Mouse (Mus musculus) heart, adult 2 months (tissue): ENCODE results near the gene Noct. TPM values are rescaled to one million over a fixed set of nuclear protein-coding genes. Genes with fewer than 3 reads are reported as not detected.

Source experiments
- DNase-seq, 2 experiments: peaks; one replicate each; pipeline ENCODE4 v3.0.0; 2021
- H3K27ac ChIP-seq: fragments of 200-600 bp; 2 replicates; pipeline ENCODE4 v1.8.1; 2022
- H3K27me3 ChIP-seq: fragments of 200-500 bp; 2 replicates; pipeline ENCODE4 v1.6.1; 2012; ENCODE audit warnings: mild to moderate bottlenecking, low read length, inconsistent platforms, mixed read lengths; ENCODE audit not compliant: control insufficient read depth, insufficient read depth
- H3K36me3 ChIP-seq: fragments of 200-500 bp; 2 replicates; pipeline ENCODE4 v1.6.1; 2012; ENCODE audit warnings: low read length, inconsistent platforms; ENCODE audit not compliant: control insufficient read depth, insufficient read depth
- H3K4me1 ChIP-seq: fragments of 200-500 bp; 2 replicates; pipeline ENCODE4 v1.6.1; 2011; ENCODE audit warnings: low read length; ENCODE audit not compliant: control insufficient read depth, insufficient read depth
- H3K4me3 ChIP-seq: fragments of 200-600 bp; 2 replicates; pipeline ENCODE4 v1.8.1; 2022
- H3K79me2 ChIP-seq: fragments of 200-500 bp; replicated peaks from 2 replicates; pipeline ENCODE4 v1.6.1; 2012; ENCODE audit warnings: mild to moderate bottlenecking, inconsistent platforms, low read length, moderate library complexity, mixed read lengths; ENCODE audit not compliant: control insufficient read depth, insufficient read depth
- H3K9ac ChIP-seq: fragments of 200-500 bp; 2 replicates; pipeline ENCODE4 v1.6.1; 2012; ENCODE audit warnings: low read depth, mild to moderate bottlenecking, control low read depth, inconsistent platforms, low read length, mixed read lengths
- CTCF ChIP-seq: fragments of 200-600 bp; IDR thresholded peaks from 2 replicates; pipeline ENCODE4 v1.8.1; 2022; ENCODE audit warnings: antibody characterized with exemption, mild to moderate bottlenecking, moderate library complexity
- EP300 ChIP-seq: fragments of 200-500 bp; IDR thresholded peaks from 2 replicates; pipeline ENCODE4 v1.6.1; 2011; ENCODE audit warnings: low read depth, low read length, control low read depth; ENCODE audit not compliant: insufficient read depth
- POLR2A ChIP-seq: fragments of 200-500 bp; IDR thresholded peaks from 2 replicates; pipeline ENCODE4 v1.6.1; 2011; ENCODE audit warnings: mild to moderate bottlenecking, low read depth, low read length, control low read depth; ENCODE audit not compliant: insufficient read depth
- WGBS: fragments of 180-500 bp; shearing (Covaris S2); methylation state at CpG from one replicate; pipeline ENCODE4 v1.1.7; 2018; 5-methylcytosine and 5-hydroxymethylcytosine counted together
- intact Hi-C: fragments of 180-260 bp; cut with DNase I; formaldehyde crosslinking; loops from one replicate; pipeline ENCODE4 v1.15.1; 2025
- polyA plus RNA-seq: library from polyadenylated mRNA; depleted of rRNA; stranded (reverse); fragments of >200 nt; gene quantifications from 2 replicates; pipeline ENCODE4 v1.2.3, GENCODE M21; 2012
- total RNA-seq, 2 experiments: library from RNA; stranded (reverse); gene quantifications; 2 replicates each; pipeline ENCODE4 v1.2.3; 2021

Gene Noct
- total and polyA plus RNA-seq, 3 experiments = 23.2 to 45.1 (median 39.4) TPM

GRCm38 (mm10) chr3:51197112-51197731, 27.0 kb upstream of the Noct start:
- TF ChIP-seq POLR2A (no peak), CTCF (peak; percentile 62), EP300 (peak; percentile 66; the same call in 1 of the 2 replicates)
- H3K9ac ChIP-seq = no peak overlapping the region
- H3K27ac ChIP-seq = peak overlapping the region; percentile 62
- no peaks in the 10 kb centered on the region for H3K27me3 ChIP-seq
- 28% methylated on average over 9 of the region's 9 CpGs for WGBS
- H3K4me3 ChIP-seq = no peak overlapping the region
- H3K36me3 ChIP-seq = peaks cover 4% of the 10 kb centered on the region
- no peaks in the 10 kb centered on the region for H3K79me2 ChIP-seq
- intact Hi-C loops = loop anchor here (1.0 kb wide), 1 partner anchor 26 kb away; no protein-coding TSS in a partner anchor
- DNase-seq = peak; percentile 58 to 70
- peaks cover 23% of the 10 kb centered on the region for H3K4me1 ChIP-seq

GRCm38 (mm10) chr3:51198291-51198690, 26.0 kb upstream of the Noct start:
- DNase-seq = no peak
- intact Hi-C loops = no loop called here

DNA sequence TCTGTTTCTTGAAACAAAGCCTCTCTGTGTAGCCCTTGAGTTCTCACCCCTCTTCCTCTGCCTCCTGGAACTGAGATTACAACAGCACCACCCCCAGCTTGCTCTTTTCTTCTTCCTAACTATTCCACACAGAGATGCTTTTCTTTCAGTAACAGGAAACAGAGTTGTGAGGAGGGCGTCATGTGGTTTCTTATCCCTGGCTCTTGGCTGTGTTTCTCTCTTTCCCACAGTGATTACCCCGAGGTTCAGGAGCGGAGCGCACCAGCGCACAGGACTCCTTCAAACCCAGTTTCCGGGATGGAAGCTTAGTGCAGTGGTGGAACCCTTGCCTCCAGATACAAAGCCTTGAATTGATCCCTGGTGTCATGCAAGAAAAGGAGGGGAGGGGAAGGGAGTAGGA, 25.1 kb upstream of the Noct start:
- peaks cover 23% of the 10 kb centered on the region for H3K4me1 ChIP-seq
- H3K27me3 ChIP-seq = no peaks in the 10 kb centered on the region
- 27% methylated on average over 6 of the region's 6 CpGs for WGBS
- DNase-seq = no peak
- H3K79me2 ChIP-seq = no peaks in the 10 kb centered on the region
- intact Hi-C loops = no loop called here
- H3K36me3 ChIP-seq = peaks cover 4% of the 10 kb centered on the region
- no peak overlapping the region for H3K4me3 ChIP-seq
- TF ChIP-seq EP300 (no peak), POLR2A (no peak), CTCF (no peak)
- H3K27ac ChIP-seq = no peak overlapping the region
- no peak overlapping the region for H3K9ac ChIP-seq

More at GRCm38 (mm10) chr3:51198291-51198690, 26.0 kb upstream of the Noct start:
- Histone ChIP-seq H3K9ac (no peak overlapping the region), H3K36me3 (peaks cover 4% of the 10 kb centered on the region), H3K27me3 (no peaks in the 10 kb centered on the region), H3K4me3 (no peak overlapping the region), H3K27ac (no peak overlapping the region; the same call in 1 of the 2 replicates), H3K79me2 (no peaks in the 10 kb centered on the region), H3K4me1 (peaks cover 23% of the 10 kb centered on the region)
- TF ChIP-seq EP300 (no peak), POLR2A (no peak), CTCF (peak; percentile 30)
- 3% methylated on average over 1 of the region's 1 CpGs for WGBS

- H3K27me3 ChIP-seq = no peaks in the 10 kb centered on the region
- H3K36me3 ChIP-seq = peaks cover 4% of the 10 kb centered on the region
- no peak overlapping the region for H3K4me3 ChIP-seq
- no peaks in the 10 kb centered on the region for H3K79me2 ChIP-seq
- H3K9ac ChIP-seq = no peak overlapping the region
- intact Hi-C loops = no loop called here
- no peak overlapping the region for H3K27ac ChIP-seq
- DNase-seq = no peak
- 95% methylated on average over 4 of the region's 4 CpGs for WGBS
- TF ChIP-seq CTCF (no peak), POLR2A (no peak), EP300 (no peak)
- peaks cover 15% of the 10 kb centered on the region for H3K4me1 ChIP-seq
These were observed 23.9 kb upstream of the Noct start for GRCm38 (mm10) chr3:51200311-51200710.

DNA sequence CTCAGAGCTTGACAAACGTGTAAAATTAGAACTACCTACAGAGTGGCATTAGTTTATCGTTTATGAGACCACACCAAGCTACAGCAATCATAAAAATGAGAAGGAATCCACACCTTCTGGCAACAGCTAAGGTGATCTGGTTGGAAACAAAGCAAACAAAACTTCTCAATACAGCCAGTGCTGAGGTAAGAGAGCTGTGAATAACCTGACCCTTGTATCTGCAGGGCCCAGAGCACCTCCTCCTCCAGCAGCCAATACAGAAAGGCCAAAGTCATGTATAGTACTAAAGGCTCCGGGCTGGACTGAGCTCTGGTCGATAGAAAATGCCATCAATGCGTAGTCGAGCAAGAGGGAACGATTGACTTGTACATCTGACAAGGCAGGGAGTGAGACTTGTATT, 23.4 kb upstream of the Noct start:
- DNase-seq = no peak
- 78% methylated on average over 7 of the region's 7 CpGs for WGBS
- no peaks in the 10 kb centered on the region for H3K79me2 ChIP-seq
- H3K9ac ChIP-seq = no peak overlapping the region
- peaks cover 2% of the 10 kb centered on the region for H3K36me3 ChIP-seq
- no peak overlapping the region for H3K4me3 ChIP-seq
- no peak for TF ChIP-seq EP300
- TF ChIP-seq POLR2A = no peak
- no peak for TF ChIP-seq CTCF
- H3K27me3 ChIP-seq = no peaks in the 10 kb centered on the region
- intact Hi-C loops = no loop called here
- no peak overlapping the region for H3K27ac ChIP-seq
- peaks cover 9% of the 10 kb centered on the region for H3K4me1 ChIP-seq

GRCm38 (mm10) chr3:51201986-51202385, 22.3 kb upstream of the Noct start:
- intact Hi-C loops = no loop called here
- DNase-seq = no peak
- H3K4me1 ChIP-seq = peaks cover 6% of the 10 kb centered on the region
- TF ChIP-seq EP300 = no peak
- no peak for TF ChIP-seq CTCF
- no peak for TF ChIP-seq POLR2A
- no peaks in the 10 kb centered on the region for H3K27me3 ChIP-seq
- H3K36me3 ChIP-seq = no peaks in the 10 kb centered on the region
- no peak overlapping the region for H3K9ac ChIP-seq
- H3K27ac ChIP-seq = no peak overlapping the region
- WGBS = 62% methylated on average over 9 of the region's 9 CpGs
- H3K79me2 ChIP-seq = no peaks in the 10 kb centered on the region
- no peak overlapping the region for H3K4me3 ChIP-seq
